Mouse (Mus musculus): Measurements from ENCODE around the gene Dock7.

Dock7 gene

DNA sequence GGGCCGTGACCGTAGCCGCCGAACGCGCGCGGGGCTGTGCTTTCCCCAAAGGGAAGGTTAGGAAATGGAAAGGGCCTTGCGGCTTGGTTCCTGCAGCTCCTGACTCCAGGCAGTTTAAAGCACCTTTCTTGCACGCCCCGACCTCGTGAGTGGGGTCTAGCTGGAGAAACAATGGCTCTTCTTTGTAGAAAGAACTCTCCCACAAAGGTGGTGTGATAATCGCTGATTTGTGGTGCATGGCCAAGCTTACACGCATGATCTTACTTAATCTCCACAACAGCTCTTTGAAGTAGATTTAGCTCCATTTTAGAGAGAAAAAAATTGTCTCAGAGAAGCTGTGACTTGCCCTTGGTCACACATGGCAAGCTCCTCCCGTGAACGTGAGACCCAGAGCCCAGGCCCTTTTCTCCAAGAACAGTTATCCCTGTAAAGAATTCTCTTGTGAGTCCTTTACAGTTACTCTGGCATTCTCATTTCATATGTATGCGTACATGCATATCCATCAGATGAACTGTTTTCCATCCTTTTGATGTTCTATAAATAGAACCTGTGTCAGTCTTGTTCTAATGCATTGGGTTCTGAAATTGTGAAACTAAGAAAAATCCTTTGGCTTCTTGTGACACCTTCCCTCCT is 524 bp upstream of the Dock7 start:
- DNase-seq (ENCODE audit: low read depth, low spot score): no peak

DNA sequence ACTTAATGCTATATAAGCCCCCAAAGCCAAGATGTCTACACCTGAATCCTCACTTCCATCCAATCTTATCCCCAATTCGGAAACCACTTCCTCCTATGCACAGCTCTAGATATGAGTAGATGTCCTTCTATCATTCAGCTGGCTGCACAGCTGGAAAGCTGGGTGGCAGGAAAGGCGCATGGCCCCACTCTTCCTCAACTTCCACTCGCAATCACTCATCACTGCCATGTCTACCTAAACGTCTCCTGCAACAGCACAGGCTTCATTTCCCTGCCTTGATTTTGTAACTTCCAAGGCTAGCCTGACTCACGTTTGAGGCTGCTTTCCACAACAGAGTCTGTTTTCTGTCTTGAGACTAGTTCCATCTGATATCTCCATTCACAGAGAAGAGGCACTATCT is 1.7 kb downstream of the Dock7 start:
- DNase-seq (ENCODE audit: low read depth, low spot score): no peak

DNA sequence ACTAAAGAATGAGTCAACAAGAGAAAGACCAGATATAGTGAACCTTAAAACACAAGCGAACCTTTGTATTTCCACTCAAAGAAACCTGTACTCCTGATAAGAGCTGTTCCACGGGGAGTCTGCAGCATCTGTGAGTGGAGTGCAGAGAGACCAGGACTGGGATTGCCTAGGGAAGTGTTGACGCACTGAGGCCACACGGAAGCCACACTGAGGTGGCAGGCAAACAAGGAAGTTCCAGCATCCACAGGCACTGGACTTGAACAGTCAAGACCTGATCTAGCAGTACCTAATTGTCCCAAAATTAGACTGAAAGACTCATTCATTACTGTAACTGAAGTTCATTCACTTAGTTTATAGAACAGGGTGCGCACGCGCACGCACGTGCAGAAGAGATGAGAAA is 4.9 kb downstream of the Dock7 start:
- DNase-seq (ENCODE audit: low read depth, low spot score): no peak

DNA sequence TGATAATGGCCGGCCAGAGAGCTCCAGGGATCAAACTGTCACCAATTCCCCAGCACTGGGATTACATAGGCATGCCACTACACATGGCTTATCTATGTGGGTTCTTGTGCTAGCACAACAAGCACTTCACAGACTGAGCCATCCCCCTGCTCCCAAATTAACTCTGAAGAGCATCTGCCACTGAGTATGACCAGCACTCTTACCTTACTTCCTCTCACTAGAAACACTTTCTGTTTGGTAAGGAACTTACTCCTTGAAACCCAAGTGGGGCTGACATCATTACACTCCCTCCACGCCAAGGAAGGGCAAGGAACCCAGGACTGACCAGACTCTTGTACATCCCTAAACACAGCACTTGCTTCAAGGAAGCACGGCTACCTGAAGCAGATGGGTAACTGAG is 9.0 kb downstream of the Dock7 start:
- DNase-seq (ENCODE audit: low read depth, low spot score): no peak

DNA sequence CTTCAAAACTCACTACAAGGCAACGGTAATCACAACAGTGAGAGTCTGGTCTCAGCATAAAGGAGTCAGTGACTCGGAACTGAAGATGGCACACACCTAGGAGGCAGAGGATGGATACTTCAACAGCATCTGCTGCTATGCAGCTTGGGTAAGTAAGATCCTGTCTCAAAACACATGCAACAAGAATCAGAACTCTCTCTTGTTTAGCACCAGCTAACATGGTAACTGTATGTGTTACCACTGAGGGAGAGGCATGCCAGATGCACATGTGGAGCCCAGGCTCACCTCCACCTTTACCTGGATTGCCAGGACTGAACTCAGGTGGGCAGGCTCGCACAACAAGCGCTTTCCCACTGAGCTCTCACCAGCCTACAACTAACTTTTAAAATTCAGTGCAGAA is 11.9 kb downstream of the Dock7 start:
- DNase-seq (ENCODE audit: low read depth, low spot score): no peak

DNA sequence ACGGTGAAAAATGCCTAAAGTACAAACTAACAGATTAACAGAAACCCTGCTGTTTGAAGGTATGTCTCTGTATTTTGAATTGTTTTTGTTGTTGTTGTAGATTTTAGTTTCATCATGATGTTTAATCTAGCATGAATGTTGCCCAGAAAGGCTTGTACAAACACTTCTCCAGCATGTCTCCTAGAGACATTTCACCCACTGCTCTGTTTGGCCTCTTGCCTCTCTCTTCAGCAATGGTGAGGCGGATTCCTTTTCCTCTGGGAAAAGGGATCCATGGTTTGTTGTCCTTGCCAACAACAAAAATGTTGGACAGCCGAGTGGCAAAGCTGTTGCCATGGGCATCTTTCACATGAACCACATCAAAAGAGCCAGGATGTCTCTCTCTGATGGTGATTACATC is 17.9 kb downstream of the Dock7 start:
- DNase-seq (ENCODE audit: low read depth, low spot score): no peak

DNA sequence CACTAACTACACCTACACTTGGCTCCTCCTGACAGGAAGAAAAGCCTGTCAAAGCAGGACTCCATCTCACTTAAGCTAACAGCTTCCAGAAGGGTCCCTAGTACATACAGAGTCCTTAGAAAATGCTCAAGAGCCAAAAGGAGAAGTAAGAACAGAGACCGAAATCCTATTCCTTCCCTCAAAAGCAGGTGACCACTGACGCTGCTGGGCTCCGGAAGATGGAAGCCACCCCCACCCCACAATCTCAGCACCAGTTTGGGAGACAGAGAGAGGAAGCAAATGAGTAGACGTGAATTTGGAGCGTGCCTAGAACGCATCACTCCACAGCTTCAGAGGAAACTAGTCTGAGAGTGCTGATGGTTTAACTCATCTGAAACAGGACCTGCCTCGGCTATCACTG is 20.0 kb downstream of the Dock7 start:
- no peak for DNase-seq (ENCODE audit: low read depth, low spot score)

DNA sequence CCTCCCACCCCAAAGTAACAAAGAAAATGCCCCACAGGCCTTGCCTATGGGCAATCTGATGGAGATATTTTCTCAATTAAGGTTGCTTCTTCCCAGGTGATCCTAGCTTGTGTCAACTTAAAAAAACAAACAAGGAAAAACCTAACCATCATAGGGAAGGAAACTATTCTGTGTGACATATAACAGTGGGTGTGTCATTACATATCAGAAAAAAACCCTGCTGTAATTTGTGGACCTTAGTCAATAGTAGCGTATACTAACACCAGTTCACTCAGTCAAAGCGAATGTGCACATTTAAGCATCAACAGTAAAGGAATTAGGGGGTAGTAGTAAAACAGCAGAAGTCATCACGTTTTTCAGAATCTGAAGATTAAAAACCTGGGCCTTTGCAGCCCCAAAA is 28.9 kb downstream of the Dock7 start:
- DNase-seq (ENCODE audit: low read depth, low spot score): no peak

DNA sequence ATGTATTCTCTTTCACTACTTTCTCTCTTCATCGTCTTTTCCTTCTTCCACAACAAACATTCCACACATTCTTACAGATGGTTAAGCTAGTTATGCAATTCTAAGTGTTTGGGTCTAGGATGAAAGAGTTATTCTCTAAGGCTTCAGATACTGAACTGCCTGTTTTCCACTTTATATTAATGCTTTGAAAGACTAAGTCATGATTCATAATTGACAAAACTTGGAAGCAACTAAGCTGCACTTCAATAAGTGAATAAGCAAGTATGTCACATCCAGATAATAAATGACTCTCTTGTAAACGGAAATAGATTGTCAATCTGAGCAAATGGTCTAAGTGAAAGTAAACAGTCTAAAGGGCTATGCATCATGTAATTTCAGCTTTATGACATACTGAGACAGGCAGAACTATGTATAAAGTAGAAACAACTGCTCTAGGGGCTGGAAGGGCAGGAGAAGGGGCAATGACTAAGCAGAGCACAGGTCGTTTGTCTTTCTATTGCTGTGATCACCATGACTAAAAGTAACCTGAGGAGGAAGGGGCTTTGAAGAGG is 29.5 kb downstream of the Dock7 start:
- DNase-seq (ENCODE audit: low read depth, low spot score): no peak

DNA sequence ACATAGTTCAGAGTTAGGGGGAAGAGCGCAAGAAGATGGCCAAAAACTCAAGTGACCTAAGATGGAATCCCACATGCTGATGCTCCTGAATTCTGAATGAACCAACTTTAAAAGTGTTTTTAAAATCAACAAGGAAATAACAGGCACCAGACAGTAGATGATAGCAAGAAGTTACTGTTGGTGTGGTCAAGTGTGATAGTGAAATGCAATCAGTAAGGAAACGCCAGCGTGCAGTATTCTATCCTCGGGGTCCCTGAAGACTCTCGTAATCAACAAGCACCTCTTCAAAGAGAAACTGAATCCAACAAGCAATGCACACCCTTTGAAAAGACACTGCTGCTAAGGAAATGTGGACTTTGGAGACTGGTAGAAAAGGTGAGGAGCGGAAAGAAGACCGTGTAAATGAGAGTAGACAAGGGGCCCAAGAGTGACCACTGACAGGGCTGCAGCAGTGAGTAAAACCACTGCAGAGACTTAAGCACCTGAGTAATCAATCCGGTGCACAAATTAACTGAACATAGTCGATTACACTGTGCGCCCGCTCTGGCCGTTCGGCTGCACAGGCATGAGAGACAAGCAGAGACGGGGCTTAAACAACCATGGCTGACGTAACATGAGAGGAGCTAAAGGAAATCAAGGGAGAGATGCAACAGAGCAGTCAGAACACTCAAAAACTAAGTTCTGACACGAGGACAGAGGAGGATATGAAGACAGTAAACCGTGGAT is 32.8 kb downstream of the Dock7 start:
- DNase-seq (ENCODE audit: low read depth, low spot score): no peak

DNA sequence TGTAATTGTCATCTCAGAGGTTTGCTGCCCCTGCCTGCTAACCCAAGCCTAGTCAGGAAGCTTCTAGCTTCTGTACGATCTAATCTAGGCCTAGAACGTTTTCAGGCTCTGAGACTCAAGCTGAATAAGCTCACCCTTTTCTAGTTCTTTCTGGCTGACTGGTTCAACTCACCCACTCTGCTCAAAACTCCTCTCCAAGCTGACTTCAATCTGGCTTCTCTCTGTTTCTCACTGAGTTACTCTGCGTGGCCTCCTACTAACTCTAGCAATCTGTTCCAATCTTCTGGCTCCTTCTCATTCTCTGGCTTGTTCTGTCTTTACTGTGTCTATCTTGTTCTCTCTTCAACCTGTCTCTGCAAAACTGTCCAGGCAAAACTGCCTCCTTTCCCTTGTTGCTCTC is 36.9 kb downstream of the Dock7 start:
- no peak for DNase-seq (ENCODE audit: low read depth, low spot score)

DNA sequence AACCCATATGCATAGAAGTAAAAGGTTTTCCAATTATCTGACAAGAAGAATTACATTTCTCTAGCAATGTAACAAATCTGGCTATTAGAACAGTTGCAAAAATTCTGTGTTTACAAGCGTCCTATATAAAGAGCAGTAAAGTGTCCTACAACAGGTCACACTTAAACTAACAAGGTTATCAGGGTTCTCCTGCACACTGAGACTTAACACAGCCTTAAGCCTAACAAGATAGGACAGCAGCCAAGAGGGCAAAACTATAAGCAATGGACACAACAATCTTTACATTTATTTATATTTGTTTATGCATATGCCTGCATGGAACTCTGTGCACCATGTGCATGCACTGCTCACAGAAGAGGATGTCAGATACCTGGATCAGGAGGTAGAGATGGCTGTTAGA is 39.5 kb downstream of the Dock7 start:
- no peak for DNase-seq (ENCODE audit: low read depth, low spot score)

DNA sequence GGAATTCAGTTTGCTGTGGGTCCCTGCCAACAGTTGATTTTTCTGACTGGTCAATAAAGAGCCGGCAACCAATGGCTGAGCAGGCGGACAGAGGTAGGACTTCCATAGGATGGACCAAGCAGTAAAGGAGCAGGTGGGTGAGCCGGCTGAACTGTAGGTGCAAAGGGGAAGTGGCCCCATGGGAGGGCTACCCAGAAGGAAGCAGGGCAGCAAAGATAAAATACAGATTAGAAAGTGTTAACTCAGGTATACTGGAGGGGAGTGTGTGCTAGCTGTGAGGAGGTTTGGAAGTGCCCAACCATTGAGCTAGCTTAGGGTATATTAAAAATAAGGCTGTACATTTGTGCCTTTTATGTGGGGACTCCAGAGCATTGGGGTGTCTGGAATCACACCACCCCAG is 42.7 kb downstream of the Dock7 start:
- DNase-seq (ENCODE audit: low read depth, low spot score): no peak

DNA sequence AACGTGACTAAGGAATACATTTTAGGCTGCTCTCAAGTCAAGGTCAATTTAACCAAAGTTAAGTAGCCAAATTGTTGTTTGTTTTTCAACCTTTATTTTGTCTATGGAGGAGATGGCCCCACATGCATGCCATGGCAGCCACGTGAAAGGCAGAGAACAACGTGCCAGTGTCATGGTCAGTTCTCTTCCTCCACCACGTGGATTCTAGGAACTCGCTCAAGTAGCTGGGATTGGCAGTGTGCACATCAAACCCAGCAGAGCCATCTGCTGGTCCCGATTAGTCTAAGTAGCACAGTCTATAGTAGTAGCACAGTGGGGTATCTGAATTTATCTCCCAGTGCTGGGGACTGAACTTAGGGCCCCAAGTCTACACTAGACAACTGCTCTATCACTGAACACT is 51.9 kb downstream of the Dock7 start:
- no peak for DNase-seq (ENCODE audit: low read depth, low spot score)

DNA sequence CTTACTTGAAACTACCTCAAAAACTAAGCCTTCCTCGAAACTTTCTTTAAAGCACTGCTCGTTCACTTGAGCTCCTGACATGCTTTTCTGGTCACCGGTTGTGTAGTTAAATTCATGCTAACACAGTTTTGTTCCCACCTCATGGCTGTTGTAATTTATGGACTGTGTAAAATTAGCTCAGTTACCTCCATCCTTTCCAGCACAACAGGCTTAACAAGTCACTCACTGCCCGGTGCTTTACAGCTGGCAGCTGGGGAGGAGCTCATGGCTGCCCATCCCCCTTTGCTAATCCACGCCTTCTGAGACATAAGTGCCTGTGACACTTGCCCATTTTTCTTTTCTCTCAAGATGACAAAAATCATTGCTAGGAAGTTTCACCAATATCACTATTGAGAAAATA is 56.2 kb downstream of the Dock7 start:
- DNase-seq (ENCODE audit: low read depth, low spot score): peak; percentile 17

DNA sequence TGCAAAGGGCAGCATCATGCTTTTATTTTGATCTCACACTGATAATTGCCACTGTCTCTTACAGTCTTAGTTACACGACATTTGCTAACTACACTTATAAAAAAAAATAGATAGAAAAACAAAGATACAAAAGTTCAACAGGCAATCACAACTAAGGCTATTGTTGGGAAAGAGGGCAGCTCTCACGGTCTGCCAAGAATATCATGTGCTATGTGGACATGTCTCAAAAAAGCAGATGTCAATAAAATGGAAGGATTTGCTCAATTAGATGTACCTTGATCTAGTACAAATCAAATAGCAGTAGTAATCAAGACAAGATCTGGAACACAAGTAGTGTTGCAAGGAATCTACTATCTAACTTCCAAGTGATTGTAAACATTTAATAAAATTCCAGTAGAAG is 72.1 kb downstream of the Dock7 start:
- DNase-seq (ENCODE audit: low read depth, low spot score): no peak

DNA sequence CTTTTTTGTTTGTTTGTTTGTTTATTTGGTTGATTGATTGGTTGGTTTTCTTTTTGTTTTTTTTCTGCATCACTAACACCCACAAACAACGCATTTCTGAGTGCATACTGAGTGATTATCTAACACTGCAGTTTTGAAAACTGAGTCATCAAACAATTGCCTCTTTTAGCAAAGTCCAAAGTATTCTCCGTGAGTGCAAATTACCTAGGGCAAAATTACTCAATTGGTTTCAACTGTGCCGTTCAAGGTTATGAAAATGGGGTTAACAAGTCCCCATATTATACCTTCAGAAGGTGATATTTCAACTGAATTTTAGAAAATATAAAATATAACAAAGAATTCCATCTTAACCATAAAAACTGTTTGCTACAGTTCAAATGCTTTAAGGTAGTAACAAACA is 74.2 kb downstream of the Dock7 start:
- no peak for DNase-seq (ENCODE audit: low read depth, low spot score)

DNA sequence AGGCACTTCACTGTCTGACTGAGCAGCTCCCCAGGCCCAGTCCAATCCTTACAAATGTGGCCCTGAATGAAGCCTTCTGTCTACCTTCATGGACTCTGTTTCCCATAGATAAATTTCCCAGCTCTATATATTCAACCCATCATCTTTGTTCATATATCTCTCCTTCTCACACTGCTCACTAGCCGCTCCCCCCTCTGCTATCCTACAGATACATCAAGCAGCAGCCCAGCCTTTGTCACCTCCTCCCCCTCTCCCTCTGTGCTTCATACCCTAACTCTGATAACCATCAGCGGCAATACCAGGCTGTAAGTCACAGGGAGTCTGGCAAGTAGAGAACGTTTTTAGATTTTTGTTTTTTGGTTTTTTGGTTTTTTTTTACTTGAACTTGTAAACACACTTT is 75.9 kb downstream of the Dock7 start:
- DNase-seq (ENCODE audit: low read depth, low spot score): no peak

DNA sequence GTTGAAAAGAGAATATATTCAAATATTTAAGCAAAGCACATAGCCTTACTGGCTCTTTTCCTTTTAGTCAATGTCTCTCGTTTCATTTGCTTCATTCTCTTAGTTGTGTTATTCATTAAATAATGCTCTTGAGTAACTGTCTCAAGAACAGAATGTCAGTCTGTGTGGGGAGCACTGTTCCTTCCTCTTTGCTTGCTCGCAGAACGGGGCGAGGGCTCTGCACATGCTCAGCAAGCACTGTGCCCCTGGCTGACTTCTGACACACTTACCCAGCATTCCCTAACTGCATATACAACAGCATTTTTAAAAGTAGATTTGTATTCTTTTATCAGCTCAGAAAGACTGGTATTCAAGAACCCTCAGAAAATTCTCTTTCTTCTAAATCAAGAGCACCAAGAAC is 87.8 kb downstream of the Dock7 start:
- DNase-seq (ENCODE audit: low read depth, low spot score): no peak

DNA sequence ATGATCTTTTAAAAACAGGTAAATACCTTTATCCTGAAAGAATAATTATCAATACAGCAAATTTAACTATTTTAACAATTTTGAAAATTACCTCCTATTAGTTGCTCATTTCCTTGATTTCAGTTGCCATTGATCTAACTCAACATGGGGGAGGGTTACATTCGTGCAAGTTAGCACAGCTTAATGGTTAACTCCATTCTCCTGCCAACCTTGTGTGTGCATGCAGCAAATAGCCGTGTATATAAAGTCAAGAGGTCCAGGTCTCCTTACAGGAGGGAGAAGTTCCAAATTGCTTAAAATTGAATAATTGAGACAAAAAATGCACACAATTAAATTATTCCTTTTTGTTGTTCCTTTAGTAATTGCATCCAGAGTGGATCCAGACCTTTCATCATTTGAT is 90.0 kb downstream of the Dock7 start, which contains the start of gene Angptl3:
Gene Angptl3 (plus strand): TSS at position 269 of the 400 bp plus-strand sequence.
- DNase-seq (ENCODE audit: low read depth, low spot score): no peak

DNA sequence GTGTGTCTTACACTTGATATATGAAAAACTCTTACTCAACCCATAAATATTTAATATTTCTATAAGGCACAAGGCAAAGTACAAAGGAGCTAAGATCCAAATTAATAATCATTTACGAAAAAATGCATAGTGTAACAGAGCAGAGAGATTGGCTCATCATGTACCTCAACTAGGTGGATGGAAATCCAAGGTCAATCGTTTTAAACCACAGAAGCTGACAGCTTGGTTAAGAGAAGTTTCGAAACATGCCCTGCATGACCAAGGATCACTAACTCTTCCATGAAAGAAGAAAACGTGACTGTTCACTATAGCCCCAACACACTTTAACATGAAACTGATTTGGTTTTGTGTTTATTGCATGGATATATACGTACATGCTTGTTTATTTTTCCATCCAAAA is 92.3 kb downstream of the Dock7 start:
- no peak for DNase-seq (ENCODE audit: low read depth, low spot score)

DNA sequence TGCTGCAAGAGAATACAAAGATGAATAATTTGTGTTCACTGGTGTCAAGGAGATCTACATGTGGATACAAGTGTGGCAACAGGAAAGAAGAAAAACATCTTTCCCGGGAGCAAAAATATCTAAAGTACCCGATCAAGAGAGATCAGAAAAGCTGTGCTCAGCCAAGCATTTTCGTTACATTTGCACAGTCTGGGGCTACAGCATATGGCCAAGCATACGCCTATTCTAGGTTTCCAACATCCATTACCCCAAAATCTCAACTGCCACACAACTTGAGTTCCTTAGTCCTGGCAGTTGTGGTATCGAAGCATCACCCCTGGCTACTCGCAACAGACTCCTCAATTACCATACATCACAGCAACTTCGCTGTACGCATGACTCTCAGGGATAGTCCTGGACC is 98.5 kb downstream of the Dock7 start:
- no peak for DNase-seq (ENCODE audit: low read depth, low spot score)

DNA sequence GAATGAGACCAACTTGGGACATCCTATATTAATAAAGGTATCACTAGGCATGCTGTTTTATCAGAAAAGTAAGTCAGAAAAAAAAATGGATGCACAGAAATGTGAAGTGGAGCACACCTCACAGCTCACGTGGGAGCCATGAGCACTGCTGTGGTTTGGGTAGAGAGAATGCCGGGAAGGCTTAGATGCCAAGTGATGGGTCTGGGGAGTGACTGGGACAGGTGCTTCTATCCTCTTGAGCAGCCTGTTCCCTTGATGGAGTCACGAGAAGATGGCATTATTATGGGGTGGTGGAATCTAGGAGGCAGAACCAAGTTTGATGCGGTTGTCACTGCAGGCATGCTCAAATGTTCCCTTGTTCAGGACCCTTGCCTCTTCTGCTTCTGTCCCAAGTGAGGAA is 109.7 kb downstream of the Dock7 start:
- DNase-seq (ENCODE audit: low read depth, low spot score): no peak
